Mouse (Mus musculus) right cerebral cortex, postnatal 14 days (tissue): Measurements from ENCODE around the gene Map3k13.

Source experiments
- DNase-seq: peaks from one replicate; pipeline ENCODE4 v3.0.0; 2022

Gene Map3k13

GRCm38 (mm10) chr16:21916681-21917080 is 122.5 kb downstream of the Map3k13 start:
- DNase-seq, result no peak

GRCm38 (mm10) chr16:21928471-21928870 is 134.3 kb downstream of the Map3k13 start:
- no peak for DNase-seq

- DNase-seq, result peak; percentile 87
Observed at GRCm38 (mm10) chr16:21946761-21947715, 152.9 kb downstream of the Map3k13 start, which contains the start of gene Tmem41a. Gene Tmem41a, minus strand, starts transcription at chr16:21947552.

- DNase-seq, result no peak
Observed at GRCm38 (mm10) chr16:21955591-21955990, 161.4 kb downstream of the Map3k13 start.

GRCm38 (mm10) chr16:21965576-21965975 is 171.4 kb downstream of the Map3k13 start:
- no peak for DNase-seq

- DNase-seq, result no peak
Observed at GRCm38 (mm10) chr16:21969874-21970273, 175.7 kb downstream of the Map3k13 start.

- DNase-seq, result no peak
Observed at GRCm38 (mm10) chr16:21970536-21970935, 176.4 kb downstream of the Map3k13 start.

- DNase-seq, result no peak
Observed at GRCm38 (mm10) chr16:21971446-21971845, 177.3 kb downstream of the Map3k13 start.

- no peak for DNase-seq
Observed at GRCm38 (mm10) chr16:21976203-21976602, 182.1 kb downstream of the Map3k13 start.

GRCm38 (mm10) chr16:21977347-21977746 is 183.2 kb downstream of the Map3k13 start:
- DNase-seq, result no peak
